Mouse (Mus musculus): ENCODE measurements around the gene Mid2. TPM values are rescaled to one million over a fixed set of nuclear protein-coding genes. Genes with fewer than 3 reads are reported as not detected.

Gene Mid2
- polyA plus RNA-seq (2012; rRNA removed) = 0.43 and 0.47 TPM in 2 replicates

GRCm38 (mm10) chrX:140664479-140665241 lies at the start of gene Mid2:
Gene Mid2, plus strand, starts transcription at chrX:140664599.

GRCm38 (mm10) chrX:140813312-140814006 lies 149.1 kb downstream of the Mid2 start, which contains the start of gene Tex13b:
Gene Tex13b, minus strand, starts transcription at chrX:140813433.

Other genes with a start within 250 kb of the Mid2 start
- gene Prps1, start 208.0 kb upstream of the Mid2 start, polyA plus RNA-seq (2012; rRNA removed) = 17.1 and 21.4 TPM in 2 replicates
- 4.3 and 5.8 TPM in 2 replicates for gene Tsc22d3, start 63.9 kb upstream of the Mid2 start, polyA plus RNA-seq (2012; rRNA removed)
- not detected in 2 replicates for gene Tex13b, start 148.8 kb downstream of the Mid2 start, polyA plus RNA-seq (2012; rRNA removed)
- gene Vsig1, start 243.0 kb downstream of the Mid2 start, polyA plus RNA-seq (2012; rRNA removed) = 0.01 TPM in 1 of 2 replicates, not detected in the other

Measured in liver, embryonic 14 days (tissue).